ENCODE assay signal across 16 mouse cellular contexts in genomic region chr11:116212847-116213246, GRCm38 (mm10).
"Had no signal": no experiment of that assay in that cellular context is flagged by ENCODE, and none has a peak within 500 bp of the region (broad histone marks: within the 10 kb centered on the region; RNA-seq: fewer than 3 reads in every experiment).

No protein-coding gene starts in this region.

- H3K27me3 ChIP-seq: neural tube, embryonic 12.5 days; neural tube, embryonic 13.5 days; neural tube, embryonic 15.5 days; stomach, embryonic 15.5 days had no signal

- H3K27ac ChIP-seq: neural tube, embryonic 12.5 days; neural tube, embryonic 13.5 days; neural tube, embryonic 15.5 days; stomach, embryonic 15.5 days had no signal

- H3K4me3 ChIP-seq: neural tube, embryonic 12.5 days; neural tube, embryonic 13.5 days; neural tube, embryonic 15.5 days; stomach, embryonic 15.5 days had no signal

- H3K4me1 ChIP-seq: neural tube, embryonic 12.5 days; neural tube, embryonic 13.5 days; neural tube, embryonic 15.5 days had no signal

- H3K36me3 ChIP-seq: neural tube, embryonic 15.5 days; stomach, embryonic 15.5 days had no signal

- DNase-seq: retina, postnatal 1 day; right cerebral cortex, adult 18-20 months; right cerebral cortex, postnatal 14 days; right cerebral cortex, postnatal 25 days; right cerebral cortex, postnatal 4 days; spleen, adult 18-20 months; thymus, adult 18-20 months; thymus, adult 2 months; thymus, postnatal 14 days; thymus, postnatal 25 days; thymus, postnatal 36 days; thymus, postnatal 4 days had no signal

- H3K9me3 ChIP-seq: neural tube, embryonic 12.5 days; neural tube, embryonic 13.5 days; neural tube, embryonic 15.5 days; stomach, embryonic 15.5 days had no signal

- H3K9ac ChIP-seq: neural tube, embryonic 12.5 days; neural tube, embryonic 13.5 days; neural tube, embryonic 15.5 days; stomach, embryonic 15.5 days had no signal

- H3K4me2 ChIP-seq: neural tube, embryonic 12.5 days; neural tube, embryonic 13.5 days; neural tube, embryonic 15.5 days; stomach, embryonic 15.5 days had no signal
